Mouse (Mus musculus) WW6 (cell line): ENCODE results near the gene Ctrc.
A peak's percentile ranks its signal among the peaks of the same experiment; 100 is the strongest.

Experiments used
- DNase-seq: peaks from one replicate; pipeline ENCODE4 v3.0.0-alpha.2; 2013; ENCODE audit warnings: low read depth, low spot score

Ctrc gene

GRCm38 (mm10) chr4:141821178-141821577 lies 25.0 kb downstream of the Ctrc start:
- no peak for DNase-seq

- no peak for DNase-seq
Observed at GRCm38 (mm10) chr4:141819316-141819715, 26.8 kb downstream of the Ctrc start.

GRCm38 (mm10) chr4:141818861-141819260 lies 27.3 kb downstream of the Ctrc start:
- DNase-seq: no peak

- DNase-seq: no peak
Observed at GRCm38 (mm10) chr4:141817706-141818105, 28.5 kb downstream of the Ctrc start.

GRCm38 (mm10) chr4:141816776-141817655 lies 29.1 kb downstream of the Ctrc start:
- no peak for DNase-seq

GRCm38 (mm10) chr4:141816267-141816666 lies 29.9 kb downstream of the Ctrc start:
- DNase-seq: no peak

GRCm38 (mm10) chr4:141811375-141811774 lies 34.8 kb downstream of the Ctrc start:
- no peak for DNase-seq

- no peak for DNase-seq
Observed at GRCm38 (mm10) chr4:141810975-141811374, 35.2 kb downstream of the Ctrc start.

- DNase-seq: no peak
Observed at GRCm38 (mm10) chr4:141809850-141810464, 36.2 kb downstream of the Ctrc start.

GRCm38 (mm10) chr4:141805886-141806285 lies 40.3 kb downstream of the Ctrc start:
- no peak for DNase-seq

GRCm38 (mm10) chr4:141804105-141804504 lies 42.1 kb downstream of the Ctrc start:
- DNase-seq: no peak

- DNase-seq: no peak
Observed at GRCm38 (mm10) chr4:141797545-141797944, 48.6 kb downstream of the Ctrc start.

- no peak for DNase-seq
Observed at GRCm38 (mm10) chr4:141796954-141797353, 49.2 kb downstream of the Ctrc start.

GRCm38 (mm10) chr4:141796356-141796755 lies 49.8 kb downstream of the Ctrc start:
- DNase-seq: no peak

GRCm38 (mm10) chr4:141794152-141794535 lies 52.0 kb downstream of the Ctrc start:
- no peak for DNase-seq

- peak; percentile 94 for DNase-seq
Observed at GRCm38 (mm10) chr4:141793282-141794151, 52.6 kb downstream of the Ctrc start, which contains the start of gene Casp9. Gene Casp9, plus strand, starts transcription at chr4:141793612.

GRCm38 (mm10) chr4:141792554-141793281 lies 53.4 kb downstream of the Ctrc start:
- DNase-seq: no peak

GRCm38 (mm10) chr4:141791951-141792350 lies 54.2 kb downstream of the Ctrc start:
- no peak for DNase-seq

GRCm38 (mm10) chr4:141791486-141791885 lies 54.7 kb downstream of the Ctrc start:
- DNase-seq: no peak

GRCm38 (mm10) chr4:141790524-141790990 lies 55.6 kb downstream of the Ctrc start, which contains the start of gene Dnajc16:
Gene Dnajc16, minus strand, starts transcription at chr4:141790931.
- peak; percentile 98 for DNase-seq
